Mouse (Mus musculus) cerebellum, adult 11-12 months (tissue): ENCODE data around the gene Parp4.
A peak's percentile ranks its signal among the peaks of the same experiment; 100 is the strongest.

Experiments used
- DNase-seq: peaks from one replicate; pipeline ENCODE4 v3.0.0; 2022

Gene Parp4

GRCm38 (mm10) chr14:56617470-56617869 lies 42.1 kb downstream of the Parp4 start:
- no peak for DNase-seq

GRCm38 (mm10) chr14:56620425-56620824 lies 45.0 kb downstream of the Parp4 start:
- no peak for DNase-seq

- no peak for DNase-seq
Measured at GRCm38 (mm10) chr14:56626202-56626601, 50.8 kb downstream of the Parp4 start.

- DNase-seq, result no peak
Measured at GRCm38 (mm10) chr14:56628336-56628735, 52.9 kb downstream of the Parp4 start.

- DNase-seq, result no peak
Measured at GRCm38 (mm10) chr14:56631109-56631508, 55.7 kb downstream of the Parp4 start.

- DNase-seq, result no peak
Measured at GRCm38 (mm10) chr14:56647206-56647605, 71.8 kb downstream of the Parp4 start.

GRCm38 (mm10) chr14:56649448-56649847 lies 74.0 kb downstream of the Parp4 start:
- no peak for DNase-seq

GRCm38 (mm10) chr14:56665651-56666050 lies 90.2 kb downstream of the Parp4 start:
- no peak for DNase-seq

- no peak for DNase-seq
Measured at GRCm38 (mm10) chr14:56666909-56667308, 91.5 kb downstream of the Parp4 start.

GRCm38 (mm10) chr14:56667969-56668802 lies 92.8 kb downstream of the Parp4 start, which contains the start of gene Mphosph8:
Gene Mphosph8, plus strand, starts transcription at chr14:56668248.
- DNase-seq, result peak; percentile 99

- no peak for DNase-seq
Measured at GRCm38 (mm10) chr14:56669046-56669620, 93.7 kb downstream of the Parp4 start.

- DNase-seq, result no peak
Measured at GRCm38 (mm10) chr14:56685426-56685825, 110.0 kb downstream of the Parp4 start.

- DNase-seq, result no peak
Measured at GRCm38 (mm10) chr14:56689116-56689515, 113.7 kb downstream of the Parp4 start.

- no peak for DNase-seq
Measured at GRCm38 (mm10) chr14:56689766-56690165, 114.3 kb downstream of the Parp4 start.

GRCm38 (mm10) chr14:56695495-56695894 lies 120.1 kb downstream of the Parp4 start:
- DNase-seq, result no peak

GRCm38 (mm10) chr14:56697836-56698235 lies 122.4 kb downstream of the Parp4 start:
- DNase-seq, result no peak

GRCm38 (mm10) chr14:56702644-56703043 lies 127.2 kb downstream of the Parp4 start:
- DNase-seq, result no peak

- DNase-seq, result no peak
Measured at GRCm38 (mm10) chr14:56705687-56706086, 130.3 kb downstream of the Parp4 start.
